Mouse (Mus musculus) myocyte (in vitro differentiated cells): ENCODE data around the gene Hdac9.

Experiments used
- CEBPB ChIP-seq: IDR thresholded peaks from 2 replicates; pipeline ENCODE4 v1.6.1; 2011; ENCODE audit warnings: mild to moderate bottlenecking, moderate library complexity; ENCODE audit not compliant: poor library complexity, insufficient read depth, severe bottlenecking
- E2F4 ChIP-seq: IDR thresholded peaks from one replicate; pipeline ENCODE4 v1.6.1; 2011; ENCODE audit warnings: mild to moderate bottlenecking, control low read depth, moderate library complexity; ENCODE audit not compliant: insufficient read depth
- MYOD1 ChIP-seq, 3 experiments: IDR thresholded peaks; one replicate each; pipeline ENCODE4 v1.6.1; 2011; ENCODE audit warnings: control low read depth in 2 of 3, low read depth in 2 of 3, mild to moderate bottlenecking in 2 of 3, moderate library complexity in 1 of 3; ENCODE audit not compliant: insufficient read length in 2 of 3, control insufficient read depth in 1 of 3
- MYOG ChIP-seq, 3 experiments: IDR thresholded peaks; one replicate each; pipeline ENCODE4 v1.6.1; 2011; ENCODE audit warnings: control low read depth in 2 of 3, low read depth in 2 of 3, mild to moderate bottlenecking in 2 of 3; ENCODE audit not compliant: insufficient read length in 2 of 3, control insufficient read depth in 1 of 3, insufficient read depth in 1 of 3
- POLR2A ChIP-seq: IDR thresholded peaks from one replicate; pipeline ENCODE4 v1.6.1; 2011; ENCODE audit warnings: low read depth, mild to moderate bottlenecking, control low read depth, moderate library complexity; ENCODE audit not compliant: insufficient read length
- USF1 ChIP-seq: IDR thresholded peaks from one replicate; pipeline ENCODE4 v1.6.1; 2011; ENCODE audit warnings: low read depth, mild to moderate bottlenecking, control low read depth, moderate library complexity

DNA sequence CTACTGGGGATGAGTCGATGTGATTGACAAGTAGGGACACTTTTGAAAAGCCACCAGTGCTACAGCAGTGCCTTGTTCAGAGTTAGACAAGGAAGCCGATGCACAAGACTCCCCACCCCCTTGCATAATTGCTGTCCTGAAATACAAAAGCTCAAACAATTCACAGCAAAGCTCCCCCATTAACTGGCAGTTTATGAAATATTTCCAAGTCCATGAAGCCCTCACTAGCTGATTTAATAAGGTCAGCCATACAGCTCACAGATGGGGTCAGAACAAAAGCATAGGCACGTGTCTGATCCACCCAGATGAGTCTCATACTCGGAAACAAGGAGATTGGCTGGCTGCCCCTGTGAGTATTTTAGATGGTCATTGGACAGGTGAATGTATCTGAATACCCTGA, 228.0 kb downstream of the Hdac9 start:
- TF ChIP-seq POLR2A (no peak), CEBPB (no peak), USF1 (no peak), MYOD1 (IDR thresholded peaks at IDR 0.05; ENCODE audit: control insufficient read depth in 1 of 3, insufficient read length in 2 of 3, low read depth in 2 of 3) (no peak), MYOG (IDR thresholded peaks at IDR 0.05; ENCODE audit: control insufficient read depth in 1 of 3, insufficient read depth in 1 of 3, insufficient read length in 2 of 3, low read depth in 2 of 3) (no peak), E2F4 (no peak)
